Mouse (Mus musculus): ENCODE data around the gene Olfr231. TPM values are rescaled to one million over a fixed set of nuclear protein-coding genes. Genes with fewer than 3 reads are reported as not detected.

Gene Olfr231
- not detected in 2 replicates for polyA plus RNA-seq (2012; rRNA removed)

DNA sequence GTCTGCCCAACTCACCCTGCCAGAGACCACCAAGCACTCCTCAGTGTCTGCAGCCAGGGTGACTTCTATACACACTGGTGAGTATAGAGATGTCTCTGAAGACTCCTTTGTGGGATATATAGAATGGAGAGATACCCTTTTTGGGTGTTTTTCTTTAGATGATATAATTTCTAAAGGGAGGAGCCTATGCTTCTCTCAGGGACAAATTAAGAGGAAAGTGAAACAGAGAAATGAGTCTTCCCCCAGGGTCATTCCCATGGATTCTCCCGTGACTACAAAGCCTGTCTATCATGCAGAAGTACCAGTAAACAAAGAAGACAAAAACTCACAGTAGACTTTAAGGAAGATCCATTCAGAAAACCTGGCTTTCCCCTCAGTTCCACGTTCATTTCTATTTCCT is at the start of gene Olfr231:
Gene Olfr231, minus strand, starts transcription at position 101 of the 400 bp plus-strand sequence.
- Histone ChIP-seq H3K4me1 (ENCODE audit: control insufficient read depth, insufficient read depth, low read length) (no peaks in the 10 kb centered on the region), H3K4me3 (replicated peaks; ENCODE audit: extremely low read depth, low read depth, low read length) (no peak within 1 kb of the TSS)
- 42% methylated on average over 2 of the region's 2 CpGs for WGBS
- TF ChIP-seq POLR2A (IDR thresholded peaks at IDR 0.05; ENCODE audit: borderline replicate concordance, extremely low read depth, low read depth, low read length) (no peak), CTCF (IDR thresholded peaks at IDR 0.05; ENCODE audit: insufficient read depth, low read length) (no peak)
- no peak for DNase-seq

DNA sequence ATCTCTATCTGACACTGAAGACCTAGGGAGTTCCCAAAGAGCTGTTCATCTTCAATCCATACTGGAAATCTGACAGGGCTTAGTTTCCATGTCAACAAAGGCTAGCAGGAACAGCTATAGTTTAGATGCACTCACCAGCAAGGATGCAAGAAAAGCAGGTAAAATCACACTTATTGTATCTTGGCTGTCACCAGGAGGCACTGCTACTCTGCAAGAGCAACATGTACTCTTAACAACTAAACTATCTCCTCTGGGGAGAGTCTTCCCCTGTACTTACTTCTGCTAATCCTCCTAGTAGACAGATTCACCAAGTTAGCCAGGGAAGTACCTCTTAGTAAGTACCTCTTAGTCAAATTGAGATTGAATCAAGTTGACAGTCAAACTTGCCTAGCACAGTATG is 48.1 kb upstream of the Olfr231 start:
- H3K4me1 ChIP-seq (ENCODE audit: control insufficient read depth, insufficient read depth, low read length), result no peaks in the 10 kb centered on the region
- no peak overlapping the region for H3K4me3 ChIP-seq (replicated peaks; ENCODE audit: extremely low read depth, low read depth, low read length)
- TF ChIP-seq POLR2A (IDR thresholded peaks at IDR 0.05; ENCODE audit: borderline replicate concordance, extremely low read depth, low read depth, low read length), result no peak
- no peak for TF ChIP-seq CTCF (IDR thresholded peaks at IDR 0.05; ENCODE audit: insufficient read depth, low read length)
- DNase-seq, result no peak

DNA sequence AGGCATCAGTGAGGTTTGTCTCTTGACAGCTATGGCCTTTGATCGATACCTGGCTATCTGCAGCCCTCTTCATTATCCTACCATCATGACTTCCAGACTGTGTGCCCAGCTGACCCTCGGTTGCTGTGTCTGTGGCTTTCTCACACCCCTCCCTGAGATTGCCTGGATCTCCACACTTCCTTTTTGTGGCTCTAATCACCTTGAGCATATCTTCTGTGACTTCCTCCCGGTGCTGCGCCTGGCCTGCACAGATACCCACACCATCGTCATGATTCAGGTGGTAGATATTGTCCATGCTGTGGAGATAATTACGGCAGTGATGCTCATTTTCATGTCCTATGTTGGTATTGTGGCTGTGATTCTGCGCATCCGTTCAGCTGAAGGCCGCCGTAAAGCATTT is 38.1 kb upstream of the Olfr231 start:
- DNase-seq, result no peak
- WGBS, result 75% methylated on average over 10 of the region's 10 CpGs
- H3K4me1 ChIP-seq (ENCODE audit: control insufficient read depth, insufficient read depth, low read length), result no peaks in the 10 kb centered on the region
- no peak overlapping the region for H3K4me3 ChIP-seq (replicated peaks; ENCODE audit: extremely low read depth, low read depth, low read length)
- no peak for TF ChIP-seq CTCF (IDR thresholded peaks at IDR 0.05; ENCODE audit: insufficient read depth, low read length)
- TF ChIP-seq POLR2A (IDR thresholded peaks at IDR 0.05; ENCODE audit: borderline replicate concordance, extremely low read depth, low read depth, low read length), result no peak

DNA sequence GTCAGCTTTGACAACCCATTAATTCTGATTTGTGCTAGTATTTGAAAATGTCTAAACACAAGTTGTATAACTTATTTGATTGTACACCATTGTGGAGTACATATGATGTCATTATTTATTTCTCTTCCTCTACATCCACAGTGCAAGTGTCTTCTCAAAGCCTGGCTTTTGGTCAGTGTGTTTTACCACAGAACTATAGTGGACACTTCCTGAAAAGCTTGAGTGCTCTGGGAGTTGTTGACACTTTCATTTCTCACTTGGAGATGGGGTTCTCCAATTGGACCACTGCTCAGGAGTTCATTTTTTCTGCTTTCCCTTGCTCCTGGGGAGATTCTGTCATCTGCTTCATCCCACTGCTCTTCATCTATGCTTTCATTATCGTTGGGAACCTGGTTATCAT is 37.5 kb upstream of the Olfr231 start:
- DNase-seq, result no peak
- WGBS, result 78% methylated on average over 1 of the region's 1 CpGs
- no peaks in the 10 kb centered on the region for H3K4me1 ChIP-seq (ENCODE audit: control insufficient read depth, insufficient read depth, low read length)
- H3K4me3 ChIP-seq (replicated peaks; ENCODE audit: extremely low read depth, low read depth, low read length), result no peak overlapping the region
- TF ChIP-seq CTCF (IDR thresholded peaks at IDR 0.05; ENCODE audit: insufficient read depth, low read length) (no peak), POLR2A (IDR thresholded peaks at IDR 0.05; ENCODE audit: borderline replicate concordance, extremely low read depth, low read depth, low read length) (no peak)

DNA sequence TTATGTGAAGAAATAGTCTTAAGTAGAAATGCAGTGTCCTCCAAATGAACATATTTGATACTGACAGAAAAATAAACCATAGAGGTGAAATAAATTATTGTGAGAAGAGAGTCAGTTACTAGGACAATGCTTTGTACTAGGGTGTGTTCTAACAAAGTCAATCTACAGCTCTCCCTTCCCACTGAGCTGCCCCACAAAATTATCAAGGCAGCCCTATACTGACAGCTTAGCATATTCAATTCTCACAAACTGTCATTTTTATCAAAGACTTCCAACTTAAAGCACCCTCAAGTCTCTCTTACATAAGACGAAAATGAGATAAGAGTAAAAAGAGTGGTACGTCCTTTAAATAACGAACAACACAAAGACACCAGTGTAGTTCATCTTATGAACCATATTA is 36.7 kb upstream of the Olfr231 start:
- no peak for DNase-seq
- Histone ChIP-seq H3K4me3 (replicated peaks; ENCODE audit: extremely low read depth, low read depth, low read length) (no peak overlapping the region), H3K4me1 (ENCODE audit: control insufficient read depth, insufficient read depth, low read length) (no peaks in the 10 kb centered on the region)
- 77% methylated on average over 3 of the region's 3 CpGs for WGBS
- TF ChIP-seq POLR2A (IDR thresholded peaks at IDR 0.05; ENCODE audit: borderline replicate concordance, extremely low read depth, low read depth, low read length), result no peak
- no peak for TF ChIP-seq CTCF (IDR thresholded peaks at IDR 0.05; ENCODE audit: insufficient read depth, low read length)

DNA sequence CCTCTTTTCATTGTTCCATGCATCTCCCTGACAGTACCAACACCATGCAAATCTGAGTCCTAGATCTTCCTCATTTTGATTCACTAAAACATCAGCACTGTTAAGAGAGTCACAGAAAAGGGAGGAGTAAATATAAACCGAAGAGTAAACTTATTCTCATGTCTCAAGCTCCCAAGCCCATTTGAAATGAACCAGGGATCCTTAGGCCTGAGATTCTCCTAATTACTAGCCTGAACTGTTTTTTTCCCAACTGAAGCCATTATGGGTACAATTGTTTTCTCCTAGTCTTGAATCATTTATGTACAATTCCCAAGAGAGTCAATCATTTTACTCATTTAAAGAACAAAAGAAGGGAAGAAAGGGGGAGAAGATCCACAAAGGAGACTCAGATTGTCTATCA is 34.4 kb upstream of the Olfr231 start, which contains the start of gene Olfr420:
Gene Olfr420, plus strand, starts transcription at position 301 of the 400 bp plus-strand sequence.
- TF ChIP-seq POLR2A (IDR thresholded peaks at IDR 0.05; ENCODE audit: borderline replicate concordance, extremely low read depth, low read depth, low read length), result no peak
- TF ChIP-seq CTCF (IDR thresholded peaks at IDR 0.05; ENCODE audit: insufficient read depth, low read length), result no peak
- WGBS, result 67% methylated on average over 1 of the region's 1 CpGs
- no peak within 1 kb of the TSS for H3K4me3 ChIP-seq (replicated peaks; ENCODE audit: extremely low read depth, low read depth, low read length)

DNA sequence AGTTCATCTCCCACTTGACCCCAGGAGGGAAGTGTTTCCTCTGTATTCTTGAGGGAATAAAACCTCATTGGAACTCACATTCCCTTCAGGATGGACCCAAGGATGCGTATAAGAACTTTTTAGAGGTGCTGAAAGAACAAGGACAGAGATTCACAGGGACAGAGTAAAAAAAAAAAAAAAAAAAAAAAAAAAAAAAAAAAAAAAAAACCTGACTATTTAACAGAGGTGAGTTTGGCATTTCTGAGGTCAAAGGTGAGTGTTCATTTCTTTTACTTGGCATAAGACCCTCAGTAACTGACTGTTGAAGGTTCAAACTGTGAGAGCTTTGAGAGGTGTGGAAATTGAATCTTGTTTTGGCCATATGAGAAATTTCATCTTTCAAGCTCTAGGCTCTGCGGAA is 28.3 kb upstream of the Olfr231 start:
- Histone ChIP-seq H3K4me1 (ENCODE audit: control insufficient read depth, insufficient read depth, low read length) (no peaks in the 10 kb centered on the region), H3K4me3 (replicated peaks; ENCODE audit: extremely low read depth, low read depth, low read length) (no peak overlapping the region)
- TF ChIP-seq CTCF (IDR thresholded peaks at IDR 0.05; ENCODE audit: insufficient read depth, low read length), result no peak
- TF ChIP-seq POLR2A (IDR thresholded peaks at IDR 0.05; ENCODE audit: borderline replicate concordance, extremely low read depth, low read depth, low read length), result no peak
- DNase-seq, result no peak
- WGBS, result 78% methylated on average over 2 of the region's 2 CpGs

More for the DNA sequence above, 34.4 kb upstream of the Olfr231 start, which contains the start of gene Olfr420:
- no peak for DNase-seq
- H3K4me1 ChIP-seq (ENCODE audit: control insufficient read depth, insufficient read depth, low read length), result no peaks in the 10 kb centered on the region

DNA sequence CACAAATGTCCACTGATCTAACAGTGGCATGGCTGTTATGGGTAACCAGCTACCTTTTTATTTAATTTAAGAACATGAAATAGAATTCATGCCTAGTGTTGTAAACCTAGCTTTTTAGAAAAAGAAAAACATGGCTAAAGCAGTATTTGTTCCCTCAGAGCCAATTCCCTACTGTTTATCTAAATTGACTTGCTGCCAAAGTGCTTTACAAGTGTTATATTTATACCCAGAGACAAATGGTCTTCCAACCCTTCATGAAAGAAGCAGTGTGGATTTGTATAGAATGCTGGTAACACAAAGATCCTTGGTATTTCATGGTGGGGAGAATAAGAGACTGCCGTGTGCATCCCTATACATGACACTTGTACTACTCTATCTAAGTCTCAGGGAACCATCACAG is 25.7 kb upstream of the Olfr231 start:
- no peak for DNase-seq
- no peaks in the 10 kb centered on the region for H3K4me1 ChIP-seq (ENCODE audit: control insufficient read depth, insufficient read depth, low read length)
- TF ChIP-seq CTCF (IDR thresholded peaks at IDR 0.05; ENCODE audit: insufficient read depth, low read length) (no peak), POLR2A (IDR thresholded peaks at IDR 0.05; ENCODE audit: borderline replicate concordance, extremely low read depth, low read depth, low read length) (no peak)
- no peak overlapping the region for H3K4me3 ChIP-seq (replicated peaks; ENCODE audit: extremely low read depth, low read depth, low read length)
- WGBS, result 76% methylated on average over 1 of the region's 1 CpGs

DNA sequence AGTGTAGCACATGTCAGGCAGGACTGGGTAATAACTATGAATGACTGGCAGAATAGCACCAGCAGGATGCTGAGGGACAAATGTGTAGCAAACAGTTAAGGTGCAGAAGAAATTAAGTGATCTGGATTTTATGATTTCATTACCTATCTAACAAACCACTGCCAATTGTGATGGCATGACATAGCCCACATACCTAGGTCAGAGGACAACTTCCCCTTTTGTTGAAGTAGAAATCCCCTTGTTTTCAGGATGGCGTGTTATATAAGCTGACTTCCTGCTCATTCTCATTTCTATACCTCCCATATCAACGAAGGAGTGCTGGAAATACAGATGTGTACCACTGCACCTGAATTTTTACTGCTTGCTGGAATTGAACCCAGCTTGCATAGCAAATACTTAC is 20.4 kb upstream of the Olfr231 start:
- WGBS, result 54% methylated on average over 2 of the region's 2 CpGs
- Histone ChIP-seq H3K4me3 (replicated peaks; ENCODE audit: extremely low read depth, low read depth, low read length) (no peak overlapping the region), H3K4me1 (ENCODE audit: control insufficient read depth, insufficient read depth, low read length) (no peaks in the 10 kb centered on the region)
- TF ChIP-seq CTCF (IDR thresholded peaks at IDR 0.05; ENCODE audit: insufficient read depth, low read length) (no peak), POLR2A (IDR thresholded peaks at IDR 0.05; ENCODE audit: borderline replicate concordance, extremely low read depth, low read depth, low read length) (no peak)
- DNase-seq, result no peak

DNA sequence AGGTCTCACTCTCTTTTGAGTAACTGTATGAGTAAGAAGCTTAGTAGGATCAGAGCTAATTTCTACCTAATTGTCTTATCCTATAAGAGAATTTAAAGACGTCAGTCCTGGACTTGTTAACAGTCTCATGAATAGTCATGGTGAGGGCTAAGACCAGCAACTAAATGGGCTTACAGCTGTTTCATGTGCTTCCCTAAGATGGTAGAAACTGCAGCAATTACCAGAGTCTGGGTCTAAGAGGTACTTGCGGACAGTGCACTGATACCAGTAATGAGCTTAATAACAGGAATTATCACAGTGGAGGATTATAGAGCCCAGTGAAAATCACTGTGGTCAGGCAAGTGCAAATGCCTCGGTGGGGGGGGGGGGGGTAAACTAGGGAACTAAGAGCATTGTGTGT is 11.0 kb upstream of the Olfr231 start:
- 69% methylated on average over 3 of the region's 3 CpGs for WGBS
- Histone ChIP-seq H3K4me1 (ENCODE audit: control insufficient read depth, insufficient read depth, low read length) (no peaks in the 10 kb centered on the region), H3K4me3 (replicated peaks; ENCODE audit: extremely low read depth, low read depth, low read length) (no peak overlapping the region)
- TF ChIP-seq POLR2A (IDR thresholded peaks at IDR 0.05; ENCODE audit: borderline replicate concordance, extremely low read depth, low read depth, low read length) (no peak), CTCF (IDR thresholded peaks at IDR 0.05; ENCODE audit: insufficient read depth, low read length) (no peak)
- no peak for DNase-seq
